Mouse (Mus musculus) heart, adult 2 months (tissue): ENCODE measurements around the gene Prrg1.

Experiments
- EP300 ChIP-seq: fragments of 200-500 bp; IDR thresholded peaks from 2 replicates; pipeline ENCODE4 v1.6.1; 2011; ENCODE audit warnings: low read depth, low read length, control low read depth; ENCODE audit not compliant: insufficient read depth
- POLR2A ChIP-seq: fragments of 200-500 bp; IDR thresholded peaks from 2 replicates; pipeline ENCODE4 v1.6.1; 2011; ENCODE audit warnings: mild to moderate bottlenecking, low read depth, low read length, control low read depth; ENCODE audit not compliant: insufficient read depth

DNA sequence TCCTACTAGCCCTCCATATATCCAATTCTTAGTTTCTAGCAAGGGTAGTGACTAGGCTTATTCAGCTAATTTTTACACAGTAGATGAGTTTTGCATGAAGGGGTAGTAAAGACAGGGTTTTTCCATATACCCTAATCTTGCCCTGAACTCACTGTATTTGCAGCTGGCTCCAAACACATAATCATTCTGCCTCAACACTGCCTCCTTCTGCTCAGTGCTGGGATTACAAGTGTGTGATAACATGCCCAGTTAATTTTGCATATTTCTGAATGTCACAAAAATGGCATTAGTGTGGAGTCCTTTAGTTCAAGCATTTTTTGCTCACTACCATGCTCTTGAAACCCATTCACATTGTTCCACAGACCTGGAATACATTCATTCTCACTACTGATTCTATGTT lies 44.0 kb downstream of the Prrg1 start:
- TF ChIP-seq EP300, result no peak
- no peak for TF ChIP-seq POLR2A
